Mouse (Mus musculus) liver, adult 2 months (tissue): ENCODE results near the gene 1700014D04Rik. TPM values are rescaled to one million over a fixed set of nuclear protein-coding genes. Genes with fewer than 3 reads are reported as not detected.
A peak's percentile ranks its signal among the peaks of the same experiment; 100 is the strongest.

ENCODE experiments used
- DNase-seq: peaks from one replicate; pipeline ENCODE4 v3.0.0-alpha.2; 2011; ENCODE audit warnings: low read depth, low spot score; ENCODE audit errors: extremely low read depth
- H3K27ac ChIP-seq: fragments of 200-500 bp; replicated peaks from 2 replicates; pipeline ENCODE4 v1.5.1; 2012; ENCODE audit warnings: low read depth, mild to moderate bottlenecking, control low read depth, inconsistent platforms, low read length; ENCODE audit not compliant: insufficient read depth
- H3K27me3 ChIP-seq: fragments of 200-500 bp; 2 replicates; pipeline ENCODE4 v1.6.1; 2012; ENCODE audit warnings: mild to moderate bottlenecking, moderate library complexity, low read length, inconsistent platforms; ENCODE audit not compliant: control insufficient read depth, insufficient read depth
- H3K36me3 ChIP-seq: fragments of 200-500 bp; 2 replicates; pipeline ENCODE4 v1.6.1; 2012; ENCODE audit warnings: low read length, inconsistent platforms; ENCODE audit not compliant: control insufficient read depth, insufficient read depth
- H3K4me1 ChIP-seq: fragments of 200-500 bp; 2 replicates; pipeline ENCODE4 v1.6.1; 2011; ENCODE audit warnings: low read length; ENCODE audit not compliant: control insufficient read depth, insufficient read depth
- H3K4me3 ChIP-seq: fragments of 200-500 bp; 2 replicates; pipeline ENCODE4 v1.5.1; 2011; ENCODE audit warnings: low read depth, mild to moderate bottlenecking, control low read depth, low read length, moderate library complexity; ENCODE audit not compliant: insufficient read depth
- H3K79me2 ChIP-seq: fragments of 200-500 bp; 2 replicates; pipeline ENCODE4 v1.6.1; 2012; ENCODE audit warnings: inconsistent platforms, mild to moderate bottlenecking, low read length, moderate library complexity; ENCODE audit not compliant: control insufficient read depth, insufficient read depth
- H3K9ac ChIP-seq: fragments of 200-500 bp; 2 replicates; pipeline ENCODE4 v1.6.1; 2012; ENCODE audit warnings: low read depth, mild to moderate bottlenecking, control low read depth, inconsistent platforms, low read length
- CTCF ChIP-seq: fragments of 200-500 bp; IDR thresholded peaks from 2 replicates; pipeline ENCODE4 v1.5.1; 2011; ENCODE audit warnings: low read depth, low read length, control low read depth
- POLR2A ChIP-seq: fragments of 200-500 bp; IDR thresholded peaks from 2 replicates; pipeline ENCODE4 v1.6.1; 2011; ENCODE audit warnings: low read length, control low read depth; ENCODE audit not compliant: insufficient read depth; ENCODE audit errors: extremely low read depth
- WGBS: fragments of 180-500 bp; shearing (Covaris S2); methylation state at CpG from one replicate; pipeline ENCODE4 v1.1.7; 2018; 5-methylcytosine and 5-hydroxymethylcytosine counted together
- polyA plus RNA-seq: library from polyadenylated mRNA; depleted of rRNA; stranded (reverse); fragments of >200 nt; gene quantifications from 2 replicates; pipeline ENCODE4 v1.2.3, GENCODE M21; 2012
- total RNA-seq: library from RNA; depleted of rRNA; stranded (reverse); fragments of >200 nt; gene quantifications from 2 replicates; pipeline ENCODE4 v1.2.3, GENCODE M21; 2014

The 1700014D04Rik gene
- total and polyA plus RNA-seq, 2 experiments = not detected

- H3K79me2 ChIP-seq = peaks cover 27% of the 10 kb centered on the region
- TF ChIP-seq CTCF = no peak
- TF ChIP-seq POLR2A = no peak
- no peak overlapping the region for H3K27ac ChIP-seq
- 7% methylated on average over 13 of the region's 13 CpGs for WGBS
- no peaks in the 10 kb centered on the region for H3K27me3 ChIP-seq
- H3K4me3 ChIP-seq = peak overlapping the region; percentile 66
- peaks cover 28% of the 10 kb centered on the region for H3K4me1 ChIP-seq
- H3K9ac ChIP-seq = peak overlapping the region; percentile 43
- DNase-seq = peak; percentile 35
- peaks cover 8% of the 10 kb centered on the region for H3K36me3 ChIP-seq
Measured at GRCm38 (mm10) chr13:59768531-59768930, 22.0 kb upstream of the 1700014D04Rik start.

DNA sequence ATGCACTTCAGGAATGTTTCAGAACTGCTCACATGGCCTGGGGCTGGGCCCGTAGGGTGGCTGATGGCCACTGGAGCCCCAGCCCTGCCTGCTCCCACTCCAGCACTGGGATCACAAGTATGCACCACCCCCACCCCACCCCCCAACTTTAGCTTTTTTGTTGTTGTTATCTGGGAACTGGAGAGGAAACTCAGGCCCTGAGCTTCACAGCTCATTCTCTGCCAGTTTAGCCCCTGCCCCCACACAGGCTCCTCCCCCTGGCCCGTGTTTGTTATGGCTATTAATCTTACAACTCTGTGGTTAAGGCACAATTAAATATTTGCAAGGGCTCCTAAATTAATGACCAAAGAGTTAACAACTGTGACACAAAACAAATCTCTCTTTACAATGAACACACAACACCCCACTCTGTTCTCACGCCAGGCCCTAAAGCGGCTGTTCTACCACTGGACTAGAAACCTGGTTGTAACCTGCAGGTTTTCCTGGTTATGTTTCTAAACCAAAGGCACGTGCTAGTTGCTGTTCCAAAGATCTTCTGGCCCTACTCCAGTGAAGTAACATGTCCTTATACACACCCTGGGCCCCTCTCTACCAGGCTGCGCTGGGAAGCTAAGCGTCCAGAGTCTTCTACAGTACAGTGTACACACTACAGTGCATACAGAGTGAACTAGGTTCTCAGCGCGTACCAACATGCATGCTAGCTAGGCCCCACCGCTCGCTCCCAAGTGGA, 20.4 kb upstream of the 1700014D04Rik start:
- no peak overlapping the region for H3K27ac ChIP-seq
- peaks cover 28% of the 10 kb centered on the region for H3K4me1 ChIP-seq
- no peaks in the 10 kb centered on the region for H3K27me3 ChIP-seq
- DNase-seq = peak; percentile 75
- peaks cover 28% of the 10 kb centered on the region for H3K79me2 ChIP-seq
- H3K4me3 ChIP-seq = no peak overlapping the region
- H3K36me3 ChIP-seq = peaks cover 6% of the 10 kb centered on the region; the same call in 1 of the 2 replicates
- H3K9ac ChIP-seq = no peak overlapping the region
- no peak for TF ChIP-seq POLR2A
- TF ChIP-seq CTCF = no peak
- whole genome bisulfite sequencing = 34% methylated on average over 11 of the region's 11 CpGs

DNA sequence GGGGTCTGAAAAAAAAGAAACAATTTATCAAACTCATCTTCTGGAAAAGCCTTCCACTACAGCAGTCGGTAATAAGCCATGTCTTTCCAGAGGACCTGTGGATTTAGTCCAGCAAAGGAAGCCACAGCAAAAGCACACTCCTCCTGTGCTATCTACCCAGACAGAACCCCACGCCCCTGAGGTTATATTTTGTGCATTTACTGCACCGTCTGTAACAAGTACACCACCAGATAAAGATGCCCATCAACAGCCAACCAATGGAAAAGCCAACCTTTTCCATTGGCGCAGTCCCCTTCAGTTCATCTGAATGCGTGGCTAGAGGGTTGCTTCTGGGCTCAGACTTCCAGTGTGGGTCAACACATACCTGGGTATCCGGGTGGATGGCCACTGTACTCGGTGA, 16.2 kb upstream of the 1700014D04Rik start:
- no peak overlapping the region for H3K4me3 ChIP-seq
- no peak for DNase-seq
- peaks cover 22% of the 10 kb centered on the region for H3K79me2 ChIP-seq
- TF ChIP-seq POLR2A = no peak
- TF ChIP-seq CTCF = no peak
- WGBS = 92% methylated on average over 7 of the region's 7 CpGs
- H3K4me1 ChIP-seq = peaks cover 15% of the 10 kb centered on the region
- no peaks in the 10 kb centered on the region for H3K27me3 ChIP-seq
- no peak overlapping the region for H3K27ac ChIP-seq
- H3K9ac ChIP-seq = no peak overlapping the region
- peaks cover 25% of the 10 kb centered on the region for H3K36me3 ChIP-seq

GRCm38 (mm10) chr13:59756906-59757305, 10.4 kb upstream of the 1700014D04Rik start:
- Histone ChIP-seq H3K79me2 (no peaks in the 10 kb centered on the region), H3K27ac (no peak overlapping the region), H3K27me3 (no peaks in the 10 kb centered on the region), H3K4me3 (no peak overlapping the region), H3K9ac (no peak overlapping the region), H3K4me1 (no peaks in the 10 kb centered on the region), H3K36me3 (peaks cover 28% of the 10 kb centered on the region)
- WGBS = 87% methylated on average over 7 of the region's 7 CpGs
- no peak for TF ChIP-seq POLR2A
- TF ChIP-seq CTCF = no peak
- no peak for DNase-seq

GRCm38 (mm10) chr13:59750310-59750709, 3.8 kb upstream of the 1700014D04Rik start:
- WGBS = 87% methylated on average over 12 of the region's 12 CpGs
- H3K27ac ChIP-seq = no peak overlapping the region
- TF ChIP-seq CTCF = no peak
- TF ChIP-seq POLR2A = no peak
- no peaks in the 10 kb centered on the region for H3K27me3 ChIP-seq
- no peaks in the 10 kb centered on the region for H3K79me2 ChIP-seq
- no peak for DNase-seq
- peaks cover 2% of the 10 kb centered on the region; the same call in 1 of the 2 replicates for H3K36me3 ChIP-seq
- H3K4me1 ChIP-seq = no peaks in the 10 kb centered on the region
- no peak overlapping the region for H3K9ac ChIP-seq
- no peak overlapping the region for H3K4me3 ChIP-seq

GRCm38 (mm10) chr13:59746164-59746563, 388 bp downstream of the 1700014D04Rik start:
- TF ChIP-seq CTCF (no peak), POLR2A (no peak)
- Histone ChIP-seq H3K27ac (no peak overlapping the region), H3K36me3 (no peaks in the 10 kb centered on the region), H3K9ac (no peak overlapping the region), H3K4me1 (no peaks in the 10 kb centered on the region), H3K79me2 (no peaks in the 10 kb centered on the region), H3K27me3 (no peaks in the 10 kb centered on the region), H3K4me3 (no peak overlapping the region)
- 82% methylated on average over 6 of the region's 6 CpGs for WGBS
- no peak for DNase-seq
